In genomic region chrX:48340441-48341049, GRCm38 (mm10) we compare ENCODE assay signal across 8 mouse cellular contexts. TPM values are rescaled to one million over a fixed set of nuclear protein-coding genes. Genes with fewer than 3 reads are reported as not detected.
DNase-seq lines count a peak whose midpoint lies in the region; ATAC-seq and TF ChIP-seq lines count a peak whose summit lies in the region.

No protein-coding gene starts in this region.

- 0 out of 2 replicates have a peak, but pooled peaks cover 3% of the 10 kb centered on the region for H3K27me3 ChIP-seq in heart, embryonic 14.5 days (ENCODE audit: control insufficient read depth, insufficient read depth, low read length)
- no peaks in the 10 kb centered on the region; the same call in none of the 2 replicates for H3K27me3 ChIP-seq in midbrain, embryonic 12.5 days

- no peaks in the 10 kb centered on the region for H3K36me3 ChIP-seq in heart, embryonic 14.5 days (ENCODE audit: control insufficient read depth, insufficient read depth, low read length)
- no peaks in the 10 kb centered on the region for H3K36me3 ChIP-seq in midbrain, embryonic 12.5 days

- H3K4me1 ChIP-seq in cortical plate, adult 2 months (ENCODE audit: control insufficient read depth, insufficient read depth, low read length): no peaks in the 10 kb centered on the region
- no peaks in the 10 kb centered on the region; a peak in 1 of 4 replicates for H3K4me1 ChIP-seq in heart, embryonic 14.5 days (ENCODE audit: control insufficient read depth in 2 of 2, insufficient read depth in 2 of 2, low read length in 2 of 2)
- H3K4me1 ChIP-seq in midbrain, embryonic 12.5 days: no peaks in the 10 kb centered on the region

- ATAC-seq in heart, embryonic 14.5 days (ENCODE audit: insufficient number of reproducible peaks, insufficient read depth, low FRiP score, low read depth): no peak
- no peak for ATAC-seq in midbrain, embryonic 12.5 days (ENCODE audit: low FRiP score, low read depth)
- ATAC-seq in frontal cortex, adult (ENCODE audit: low TSS enrichment): no peak

- peak; percentile 20 for DNase-seq in 416B (ENCODE audit: low read depth)
- peak; percentile 5 for DNase-seq in CD4-positive helper T cell, adult 2 months (ENCODE audit: low read depth, low spot score)
- DNase-seq in kidney, postnatal 10 days: peak; percentile 41
- peak; percentile 9 for DNase-seq in thymus, postnatal 25 days

- peak overlapping the region; percentile 67 for H3K9ac ChIP-seq in heart, embryonic 14.5 days (ENCODE audit: low read length)
- peak overlapping the region; percentile 56; the same call in 1 of the 2 replicates for H3K9ac ChIP-seq in midbrain, embryonic 12.5 days (replicated peaks)

- no peak overlapping the region for H3K27ac ChIP-seq in cortical plate, adult 2 months (ENCODE audit: insufficient read depth, low read length)
- no peak overlapping the region for H3K27ac ChIP-seq in heart, embryonic 14.5 days (replicated peaks in 1 of 2; ENCODE audit: control insufficient read depth in 1 of 2, insufficient read depth in 1 of 2, low read depth in 2 of 2, low read length in 2 of 2)
- no peak overlapping the region for H3K27ac ChIP-seq in midbrain, embryonic 12.5 days (replicated peaks)

- 16% methylated on average over 35 of the region's 35 CpGs for WGBS in heart, embryonic 14.5 days
- WGBS in midbrain, embryonic 12.5 days: 20% methylated on average over 34 of the region's 35 CpGs

- H3K4me2 ChIP-seq in heart, embryonic 14.5 days (ENCODE audit: low read length): peak overlapping the region; percentile 84
- H3K4me2 ChIP-seq in midbrain, embryonic 12.5 days (replicated peaks): peak overlapping the region; percentile 75

- no peak for TF ChIP-seq CTCF in cortical plate, adult 2 months (IDR thresholded peaks at IDR 0.05; ENCODE audit: extremely low read depth, insufficient read depth, low read length)

- no peaks in the 10 kb centered on the region for H3K9me3 ChIP-seq in heart, embryonic 14.5 days (ENCODE audit: control insufficient read depth, low read length)
- H3K9me3 ChIP-seq in midbrain, embryonic 12.5 days: no peaks in the 10 kb centered on the region

- no peak for TF ChIP-seq POLR2A in cortical plate, adult 2 months (IDR thresholded peaks at IDR 0.05; ENCODE audit: extremely low read depth, insufficient read depth, low read length)

- peak overlapping the region; percentile 36; the same call in 1 of the 2 replicates for H3K4me3 ChIP-seq in cortical plate, adult 2 months (ENCODE audit: insufficient read depth, low read length)
- peak overlapping the region; percentile 51 to 69 for H3K4me3 ChIP-seq in heart, embryonic 14.5 days (ENCODE audit: control insufficient read depth in 1 of 2, insufficient read depth in 1 of 2, low read depth in 1 of 2, low read length in 2 of 2)
- H3K4me3 ChIP-seq in midbrain, embryonic 12.5 days: peak overlapping the region; percentile 60

RNA-seq across cellular contexts. Expression of gene Bcorl1, which starts 0.6 kb away (rescaled TPM):
- 7.7 and 8.4 TPM in 2 replicates for polyA plus RNA-seq in cortical plate, adult 2 months (2012; rRNA removed)
- polyA plus RNA-seq in heart, embryonic 14.5 days (2014; fragmentation: Nextera tagmentation; extraction: Ambion mirVana): 4.7 and 5.0 TPM in 2 replicates
- 6.7 and 8.3 TPM in 2 replicates for polyA plus RNA-seq in midbrain, embryonic 12.5 days (2016; fragmentation: Nextera tagmentation; extraction: Ambion mirVana)
